ENCODE assay signal across 15 mouse cellular contexts in the genomic region with DNA sequence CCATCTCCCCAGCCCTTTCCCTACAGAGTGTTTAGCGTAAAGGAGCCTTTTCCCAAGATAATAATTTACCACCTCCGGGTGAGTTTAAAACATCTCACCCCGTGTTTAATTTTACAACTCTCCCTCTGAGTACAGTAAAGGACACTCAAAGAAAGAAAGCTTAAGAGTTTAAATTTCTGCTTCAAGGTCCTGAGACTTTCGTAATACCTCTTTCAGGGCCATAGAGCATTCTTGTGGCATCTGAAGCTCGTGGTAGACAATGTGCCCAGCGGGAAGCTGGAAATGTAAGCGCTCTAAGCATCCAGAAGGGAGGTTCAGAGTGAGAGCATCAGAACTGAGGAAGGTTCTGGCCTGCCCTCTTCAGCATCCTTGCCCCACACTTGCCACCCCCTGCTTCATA. TPM values are rescaled to one million over a fixed set of nuclear protein-coding genes. Genes with fewer than 3 reads are reported as not detected.
"Had no signal": no experiment of that assay in that cellular context is flagged by ENCODE, and none has a peak within 500 bp of the region (broad histone marks: within the 10 kb centered on the region; RNA-seq: fewer than 3 reads in every experiment).

No protein-coding gene starts in this region.

- H3K4me1 ChIP-seq: liver, embryonic 15.5 days had no signal

- H3K36me3 ChIP-seq: limb, embryonic 10.5 days; liver, embryonic 15.5 days; neural tube, embryonic 13.5 days had no signal

- H3K27me3 ChIP-seq: liver, embryonic 15.5 days; megakaryocyte, embryonic 14.5 days; neural tube, embryonic 13.5 days had no signal

- H3K9ac ChIP-seq: liver, embryonic 15.5 days; neural tube, embryonic 13.5 days had no signal

- DNase-seq: kidney, adult 8-10 months; kidney, postnatal 25 days; retina, postnatal 1 day; right cerebral cortex, postnatal 4 days; spleen, adult 18-20 months; thymus, adult 18-20 months; thymus, postnatal 14 days had no signal

- H3K9me3 ChIP-seq: limb, embryonic 10.5 days; liver, embryonic 15.5 days; neural tube, embryonic 13.5 days had no signal

- H3K4me3 ChIP-seq: limb, embryonic 10.5 days; liver, embryonic 15.5 days; megakaryocyte, embryonic 14.5 days; neural tube, embryonic 13.5 days had no signal

- H3K27ac ChIP-seq: limb, embryonic 10.5 days; liver, embryonic 15.5 days; macrophage; neural tube, embryonic 13.5 days had no signal

- H3K4me2 ChIP-seq: liver, embryonic 11.5 days; liver, embryonic 15.5 days; midbrain, embryonic 11.5 days; neural tube, embryonic 13.5 days had no signal

- ATAC-seq: midbrain, embryonic 16.5 days had no signal

RNA-seq across cellular contexts. Expression of gene Tmem163, which starts 52.2 kb away (rescaled TPM):
- polyA plus RNA-seq: macrophage had no signal
